Mouse (Mus musculus): ENCODE measurements at regions not wholly inside any gene's neighbourhood (a gene's known extent, or its start where the extent isn't known, plus 50 kb on each side); places are given as distances from the start of the nearest gene placed in this dataset.
"Not testable (repeated sequence)": the region's sequence is repeated elsewhere in the genome, so short reads cannot be mapped to it uniquely, and the experiment has no call there.

GRCm38 (mm10) chr7:60974116-60974515 is 834.1 kb upstream of the Snrpn start:
- DNase-seq (ENCODE audit: low spot score in 2 of 2); intact Hi-C loops (cut with DNase I): not testable (repeated sequence)

GRCm38 (mm10) chr7:60961188-60961587 is 821.2 kb upstream of the Snrpn start:
- DNase-seq (ENCODE audit: low spot score in 2 of 2): no peak
- intact Hi-C loops (cut with DNase I): no loop called here

GRCm38 (mm10) chr7:60939764-60940457 is 799.9 kb upstream of the Snrpn start:
- peak in 1 of 2 experiments; percentile 26 for DNase-seq (ENCODE audit: low spot score in 2 of 2)
- intact Hi-C loops (cut with DNase I): no loop called here
